Mouse (Mus musculus): ENCODE data around the gene Tmcc1. TPM values are rescaled to one million over a fixed set of nuclear protein-coding genes. Genes with fewer than 3 reads are reported as not detected.

Gene Tmcc1
- total and polyA plus RNA-seq, 2 experiments from 2014 or later, result 14.0 to 33.9 TPM

DNA sequence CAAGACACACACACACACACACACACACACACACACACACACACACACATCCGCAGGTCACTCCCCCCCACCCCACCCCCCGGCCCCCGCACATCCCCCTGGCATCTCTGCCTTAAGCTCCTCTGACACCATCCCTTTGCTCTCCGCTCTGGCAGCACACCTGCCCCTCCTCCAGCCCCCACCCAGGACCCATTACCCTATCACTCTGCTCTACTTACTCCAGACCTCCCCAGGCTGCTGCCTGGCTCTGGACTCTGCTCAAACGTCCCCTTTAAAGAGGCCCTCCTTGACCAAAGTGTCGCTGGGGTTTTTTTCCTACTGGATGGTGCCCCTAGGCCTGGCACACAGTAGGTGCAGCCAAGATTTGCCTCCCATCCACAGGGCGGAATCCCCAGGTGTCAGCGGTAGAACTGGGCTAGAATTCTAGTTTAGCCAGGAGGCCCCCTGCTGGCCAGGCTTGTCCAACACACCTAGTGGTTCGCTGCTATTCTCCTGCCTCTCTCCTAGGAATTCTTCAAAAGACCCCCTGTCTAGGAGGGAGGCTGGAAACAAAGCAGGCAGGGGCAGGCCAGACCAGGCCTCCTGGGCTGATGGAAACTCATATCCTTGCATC is 185.6 kb downstream of the Tmcc1 start:
- Histone ChIP-seq H3K27me3 (ENCODE audit: insufficient read depth, low read length) (no peaks in the 10 kb centered on the region), H3K4me2 (ENCODE audit: low read depth, low read length) (no peak overlapping the region), H3K36me3 (ENCODE audit: insufficient read depth, low read length) (no peaks in the 10 kb centered on the region), H3K4me1 (ENCODE audit: insufficient read depth, low read length) (no peaks in the 10 kb centered on the region), H3K9ac (replicated peaks; ENCODE audit: low read length) (no peak overlapping the region), H3K27ac (no peak overlapping the region), H3K9me3 (ENCODE audit: low read length) (no peaks in the 10 kb centered on the region), H3K4me3 (ENCODE audit: low read length) (no peak overlapping the region)
- ATAC-seq (peak; percentile 57; the same call in 1 of the 2 replicates), DNase-seq (ENCODE audit: low spot score) (peak; percentile 77)
- TF ChIP-seq CTCF (IDR thresholded peaks at IDR 0.05; ENCODE audit: low read depth), result peak; percentile 83
- 29% methylated on average over 9 of the region's 9 CpGs for WGBS

DNA sequence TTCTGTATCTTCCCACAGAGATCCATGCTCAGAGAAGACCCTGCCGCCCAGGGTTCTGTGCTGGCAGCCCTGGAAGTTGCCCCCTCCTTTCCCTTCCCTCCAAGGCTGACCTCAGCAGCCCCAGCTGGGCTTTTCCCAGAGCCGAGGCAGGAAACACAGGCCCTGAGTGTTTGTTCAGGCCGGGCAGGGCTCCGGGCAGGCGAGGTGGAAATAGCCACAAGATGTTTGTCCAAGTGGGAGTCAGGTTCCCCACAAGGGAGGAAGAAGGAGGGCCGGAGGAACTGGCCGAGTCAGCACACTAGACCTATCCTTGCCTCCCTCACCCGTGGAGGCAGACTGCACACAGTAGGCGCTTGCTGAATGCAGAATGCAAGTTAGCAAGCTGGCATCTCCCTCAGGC is 186.6 kb downstream of the Tmcc1 start:
- no peak for DNase-seq (ENCODE audit: low spot score)
- Histone ChIP-seq H3K4me3 (ENCODE audit: low read length) (no peak overlapping the region), H3K9me3 (ENCODE audit: low read length) (no peaks in the 10 kb centered on the region), H3K27me3 (ENCODE audit: insufficient read depth, low read length) (no peaks in the 10 kb centered on the region), H3K9ac (replicated peaks; ENCODE audit: low read length) (no peak overlapping the region), H3K36me3 (ENCODE audit: insufficient read depth, low read length) (no peaks in the 10 kb centered on the region), H3K4me2 (ENCODE audit: low read depth, low read length) (no peak overlapping the region), H3K27ac (peak overlapping the region; percentile 26; the same call in 1 of the 2 replicates), H3K4me1 (ENCODE audit: insufficient read depth, low read length) (no peaks in the 10 kb centered on the region)
- WGBS, result 50% methylated on average over 9 of the region's 9 CpGs
- ATAC-seq, result no peak
- no peak for TF ChIP-seq CTCF (IDR thresholded peaks at IDR 0.05; ENCODE audit: low read depth)

DNA sequence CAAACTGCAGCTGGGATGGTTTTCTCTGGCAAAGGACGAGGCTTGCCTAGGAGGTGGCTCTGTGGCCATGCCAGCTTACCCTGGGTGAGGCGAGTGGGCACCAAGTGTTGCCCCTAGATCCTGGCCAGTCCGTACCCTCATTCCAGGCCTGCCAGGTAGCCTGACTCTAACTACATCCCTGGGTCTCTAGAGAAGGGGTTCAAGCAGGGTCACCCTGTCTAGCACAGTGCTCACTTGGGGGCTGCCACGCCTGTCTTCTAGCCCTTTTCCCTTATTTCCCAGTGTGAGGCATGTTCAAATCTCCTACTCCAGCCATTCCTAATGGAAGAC is 187.4 kb downstream of the Tmcc1 start:
- Histone ChIP-seq H3K4me1 (ENCODE audit: insufficient read depth, low read length) (no peaks in the 10 kb centered on the region), H3K36me3 (ENCODE audit: insufficient read depth, low read length) (no peaks in the 10 kb centered on the region), H3K4me3 (ENCODE audit: low read length) (no peak overlapping the region), H3K4me2 (ENCODE audit: low read depth, low read length) (no peak overlapping the region), H3K9ac (replicated peaks; ENCODE audit: low read length) (no peak overlapping the region), H3K9me3 (ENCODE audit: low read length) (no peaks in the 10 kb centered on the region), H3K27ac (0 out of 2 replicates have a peak overlapping the region, but pooled peaks have one; percentile 26), H3K27me3 (ENCODE audit: insufficient read depth, low read length) (no peaks in the 10 kb centered on the region)
- no peak for TF ChIP-seq CTCF (IDR thresholded peaks at IDR 0.05; ENCODE audit: low read depth)
- no peak for DNase-seq (ENCODE audit: low spot score)
- ATAC-seq, result no peak
- 69% methylated on average over 4 of the region's 4 CpGs for WGBS

DNA sequence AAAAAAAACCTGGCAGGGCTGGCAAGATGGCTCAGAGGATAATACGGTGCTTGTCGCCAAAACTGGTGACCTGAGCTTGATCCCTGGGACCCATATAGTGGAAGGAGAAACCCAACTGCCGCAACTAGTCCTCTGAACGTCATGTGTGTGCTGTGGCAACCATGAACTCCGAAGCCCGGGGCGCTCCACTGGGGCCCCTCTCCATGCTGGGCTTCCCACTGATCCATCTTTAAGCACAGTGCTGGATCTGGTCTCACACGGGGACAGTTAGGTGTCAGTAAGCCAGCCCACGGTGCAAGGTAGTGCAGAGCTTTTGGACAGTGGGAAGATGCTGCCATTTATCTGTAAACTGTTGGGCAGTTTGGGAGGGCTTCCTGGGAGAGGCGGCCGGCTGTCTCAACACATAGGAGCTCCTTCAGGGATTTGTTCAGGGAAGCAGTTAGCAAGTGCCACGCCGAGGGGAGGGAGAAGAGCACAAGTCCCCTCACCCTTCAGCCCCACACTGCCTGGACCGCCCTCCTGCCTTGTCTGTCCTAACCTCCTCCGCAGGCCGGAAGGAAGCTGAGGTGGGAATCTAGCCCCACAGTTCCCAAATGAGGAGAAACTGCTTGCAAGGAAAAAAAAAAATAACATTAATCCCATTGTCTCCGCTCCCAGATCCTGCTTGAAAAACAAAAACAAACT is 187.9 kb downstream of the Tmcc1 start:
- H3K4me2 ChIP-seq (ENCODE audit: low read depth, low read length), result no peak overlapping the region
- ATAC-seq (no peak), DNase-seq (ENCODE audit: low spot score) (no peak)
- H3K4me1 ChIP-seq (ENCODE audit: insufficient read depth, low read length), result no peaks in the 10 kb centered on the region
- no peak overlapping the region for H3K9ac ChIP-seq (replicated peaks; ENCODE audit: low read length)
- no peak overlapping the region for H3K4me3 ChIP-seq (ENCODE audit: low read length)
- H3K36me3 ChIP-seq (ENCODE audit: insufficient read depth, low read length), result no peaks in the 10 kb centered on the region
- WGBS, result 66% methylated on average over 17 of the region's 17 CpGs
- no peaks in the 10 kb centered on the region for H3K27me3 ChIP-seq (ENCODE audit: insufficient read depth, low read length)
- TF ChIP-seq CTCF (IDR thresholded peaks at IDR 0.05; ENCODE audit: low read depth), result no peak
- no peaks in the 10 kb centered on the region for H3K9me3 ChIP-seq (ENCODE audit: low read length)
- no peak overlapping the region for H3K27ac ChIP-seq

DNA sequence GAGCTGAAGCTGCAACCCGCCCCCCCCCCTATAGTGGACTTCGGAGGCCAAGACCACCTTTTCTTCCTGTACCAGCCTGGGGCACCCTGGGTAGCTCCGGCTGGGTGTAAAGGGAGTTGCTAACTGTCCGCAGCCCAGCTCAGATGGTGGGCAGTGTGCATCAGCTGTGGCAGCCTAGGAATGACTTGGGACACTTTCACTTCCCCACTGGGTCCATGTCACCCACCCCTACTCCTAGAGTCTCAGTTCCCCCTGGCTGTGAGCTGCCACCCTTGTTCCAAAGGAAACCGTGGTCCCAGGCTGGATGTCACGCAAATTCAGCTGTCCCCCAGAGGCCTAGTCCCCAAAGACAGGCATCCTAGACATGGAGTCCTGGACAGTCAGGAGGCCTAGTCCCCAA is 188.6 kb downstream of the Tmcc1 start:
- Histone ChIP-seq H3K9me3 (ENCODE audit: low read length) (no peaks in the 10 kb centered on the region), H3K4me2 (ENCODE audit: low read depth, low read length) (no peak overlapping the region), H3K4me1 (ENCODE audit: insufficient read depth, low read length) (no peaks in the 10 kb centered on the region), H3K36me3 (ENCODE audit: insufficient read depth, low read length) (no peaks in the 10 kb centered on the region), H3K9ac (replicated peaks; ENCODE audit: low read length) (no peak overlapping the region), H3K27ac (no peak overlapping the region), H3K4me3 (ENCODE audit: low read length) (no peak overlapping the region), H3K27me3 (ENCODE audit: insufficient read depth, low read length) (no peaks in the 10 kb centered on the region)
- DNase-seq (ENCODE audit: low spot score) (no peak), ATAC-seq (no peak)
- 89% methylated on average over 6 of the region's 6 CpGs for WGBS
- TF ChIP-seq CTCF (IDR thresholded peaks at IDR 0.05; ENCODE audit: low read depth), result no peak

DNA sequence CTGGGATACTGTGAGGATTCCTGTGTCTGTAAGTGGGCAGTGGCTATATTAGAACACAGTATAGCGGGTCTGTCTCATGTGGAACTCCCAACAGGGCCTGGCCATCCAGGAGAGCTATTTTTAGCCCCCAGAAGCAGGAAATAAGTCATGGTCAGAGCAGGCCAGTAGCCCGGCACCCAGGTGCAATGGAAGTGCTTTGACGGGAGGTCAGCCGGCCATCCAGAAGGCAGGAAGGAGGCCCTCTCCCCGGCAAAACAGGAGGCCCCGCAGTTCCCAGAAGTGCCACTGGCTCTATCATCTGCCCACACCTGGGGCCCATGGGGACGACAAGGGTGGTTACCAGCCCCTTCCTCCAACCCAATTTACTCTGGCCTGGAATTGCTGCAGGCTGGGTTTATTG is 189.2 kb downstream of the Tmcc1 start:
- 64% methylated on average over 7 of the region's 7 CpGs for WGBS
- no peak overlapping the region for H3K4me2 ChIP-seq (ENCODE audit: low read depth, low read length)
- no peak for TF ChIP-seq CTCF (IDR thresholded peaks at IDR 0.05; ENCODE audit: low read depth)
- no peaks in the 10 kb centered on the region for H3K9me3 ChIP-seq (ENCODE audit: low read length)
- no peak overlapping the region for H3K27ac ChIP-seq
- no peak overlapping the region for H3K9ac ChIP-seq (replicated peaks; ENCODE audit: low read length)
- H3K27me3 ChIP-seq (ENCODE audit: insufficient read depth, low read length), result no peaks in the 10 kb centered on the region
- no peaks in the 10 kb centered on the region for H3K36me3 ChIP-seq (ENCODE audit: insufficient read depth, low read length)
- ATAC-seq (no peak), DNase-seq (ENCODE audit: low spot score) (no peak)
- no peaks in the 10 kb centered on the region for H3K4me1 ChIP-seq (ENCODE audit: insufficient read depth, low read length)
- H3K4me3 ChIP-seq (ENCODE audit: low read length), result no peak overlapping the region

DNA sequence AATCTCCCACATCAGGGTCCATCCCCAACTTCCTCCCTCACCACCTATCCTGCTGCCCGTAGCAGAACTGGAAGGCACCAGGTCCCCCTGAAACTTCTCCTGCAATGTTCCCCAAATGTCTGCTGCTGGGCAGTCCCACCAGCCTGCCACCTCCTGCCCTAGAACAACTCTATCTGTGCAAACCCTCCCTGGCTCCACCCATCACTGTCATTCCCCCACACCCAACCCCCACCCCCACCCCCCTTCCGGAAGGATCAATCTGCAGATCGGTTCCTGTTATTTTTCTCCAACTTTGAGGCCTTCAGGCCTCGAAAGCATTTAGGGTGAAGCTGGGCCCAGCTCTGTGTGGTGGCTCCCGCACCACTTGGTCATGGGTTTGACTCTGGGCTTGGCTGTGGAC is 189.8 kb downstream of the Tmcc1 start:
- TF ChIP-seq CTCF (IDR thresholded peaks at IDR 0.05; ENCODE audit: low read depth), result no peak
- no peak overlapping the region for H3K4me3 ChIP-seq (ENCODE audit: low read length)
- no peak overlapping the region for H3K9ac ChIP-seq (replicated peaks; ENCODE audit: low read length)
- no peaks in the 10 kb centered on the region for H3K36me3 ChIP-seq (ENCODE audit: insufficient read depth, low read length)
- 81% methylated on average over 5 of the region's 5 CpGs for WGBS
- H3K4me1 ChIP-seq (ENCODE audit: insufficient read depth, low read length), result no peaks in the 10 kb centered on the region
- no peak for ATAC-seq
- DNase-seq (ENCODE audit: low spot score), result no peak
- H3K27me3 ChIP-seq (ENCODE audit: insufficient read depth, low read length), result no peaks in the 10 kb centered on the region
- no peak overlapping the region for H3K4me2 ChIP-seq (ENCODE audit: low read depth, low read length)
- H3K9me3 ChIP-seq (ENCODE audit: low read length), result no peaks in the 10 kb centered on the region
- no peak overlapping the region for H3K27ac ChIP-seq

Measured in hindbrain, postnatal 0 days (tissue).